Mouse (Mus musculus) MEL (cell line): ENCODE measurements around the gene Galnt6. TPM values are rescaled to one million over a fixed set of nuclear protein-coding genes. Genes with fewer than 3 reads are reported as not detected.

ENCODE experiments used
- DNase-seq: peaks from one replicate; pipeline ENCODE4 v3.0.0; 2011; ENCODE audit warnings: low read depth, low spot score
- H3K27ac ChIP-seq: 2 replicates; pipeline ENCODE4 v1.5.1; 2012; ENCODE audit warnings: low read depth, mild to moderate bottlenecking, control low read depth, low read length, moderate library complexity; ENCODE audit not compliant: control insufficient read depth
- H3K27me3 ChIP-seq, 2 experiments: fragments of 150-350 bp in 1 of 2; sonication (generic) in 1 of 2; 2 replicates each; pipeline ENCODE4 v1.6.1; 2012; ENCODE audit warnings: low read length in 2 of 2, mild to moderate bottlenecking in 2 of 2, improper control_type of control experiment in 1 of 2, moderate library complexity in 1 of 2; ENCODE audit not compliant: insufficient read depth in 2 of 2, control insufficient read depth in 1 of 2
- H3K36me3 ChIP-seq, 2 experiments: 2 replicates each; pipeline ENCODE4 v1.6.1; 2012 to 2014; ENCODE audit warnings: low read length in 2 of 2, improper control_type of control experiment in 1 of 2, inconsistent platforms in 1 of 2, mild to moderate bottlenecking in 1 of 2; ENCODE audit not compliant: insufficient read depth in 2 of 2, control insufficient read depth in 1 of 2
- H3K4me1 ChIP-seq, 2 experiments: fragments of 150-350 bp in 1 of 2; sonication (generic) in 1 of 2; 2 replicates each; pipeline ENCODE4 v1.6.1; 2012; ENCODE audit warnings: low read length in 2 of 2, improper control_type of control experiment in 1 of 2, mild to moderate bottlenecking in 1 of 2; ENCODE audit not compliant: insufficient read depth in 2 of 2, control insufficient read depth in 1 of 2
- H3K4me3 ChIP-seq, 2 experiments: fragments of 150-350 bp in 1 of 2; sonication (generic) in 1 of 2; 2 replicates each; pipeline ENCODE4 v1.5.1; 2012; ENCODE audit warnings: low read depth in 2 of 2, low read length in 2 of 2, mild to moderate bottlenecking in 2 of 2, moderate library complexity in 2 of 2, control low read depth in 1 of 2, improper control_type of control experiment in 1 of 2; ENCODE audit not compliant: control insufficient read depth in 1 of 2, insufficient read depth in 1 of 2
- H3K79me2 ChIP-seq: 2 replicates; pipeline ENCODE4 v1.6.1; 2012; ENCODE audit warnings: mild to moderate bottlenecking, low read length, moderate library complexity; ENCODE audit not compliant: control insufficient read depth, poor library complexity, insufficient read depth
- H3K9ac ChIP-seq: 2 replicates; pipeline ENCODE4 v1.6.1; 2012; ENCODE audit warnings: low read depth, mild to moderate bottlenecking, control low read depth, low read length, moderate library complexity; ENCODE audit not compliant: control insufficient read depth, poor library complexity, severe bottlenecking
- H3K9me3 ChIP-seq: fragments of 150-350 bp; sonication (generic); replicated peaks from 2 replicates; pipeline ENCODE4 v1.6.1; 2012; ENCODE audit warnings: mild to moderate bottlenecking, low read length, improper control_type of control experiment, moderate library complexity; ENCODE audit not compliant: insufficient read depth
- CHD2 ChIP-seq: IDR thresholded peaks from 2 replicates; pipeline ENCODE4 v1.6.1; 2011; ENCODE audit warnings: low read length, improper control_type of control experiment
- CTCF ChIP-seq, 3 experiments: IDR thresholded peaks in 2 of 3; conservative IDR thresholded peaks in 1 of 3; 2 replicates each; pipeline ENCODE4 v1.5.1; 2011 to 2012; ENCODE audit warnings: low read length in 3 of 3, low read depth in 2 of 3, mild to moderate bottlenecking in 2 of 3, improper control_type of control experiment in 1 of 3, inconsistent platforms in 1 of 3, mixed read lengths in 1 of 3, moderate library complexity in 1 of 3; ENCODE audit not compliant: control insufficient read depth in 1 of 3, insufficient read depth in 1 of 3, poor library complexity in 1 of 3, severe bottlenecking in 1 of 3
- ELF1 ChIP-seq: IDR thresholded peaks from 2 replicates; pipeline ENCODE4 v1.6.1; 2014; ENCODE audit warnings: low read depth, mild to moderate bottlenecking, inconsistent platforms, low read length, improper control_type of control experiment, moderate library complexity
- GATA1 ChIP-seq: IDR thresholded peaks from 2 replicates; pipeline ENCODE4 v1.6.1; 2011; ENCODE audit warnings: low read depth, low read length, improper control_type of control experiment
- HCFC1 ChIP-seq: IDR thresholded peaks from 2 replicates; pipeline ENCODE4 v1.6.1; 2012; ENCODE audit warnings: low read depth, mild to moderate bottlenecking, inconsistent platforms, low read length, improper control_type of control experiment, moderate library complexity
- KAT2A ChIP-seq: conservative IDR thresholded peaks from 2 replicates; pipeline ENCODE4 v1.6.1; 2012; ENCODE audit warnings: low read depth, low read length, improper control_type of control experiment, inconsistent platforms
- MAFK ChIP-seq: IDR thresholded peaks from 2 replicates; pipeline ENCODE4 v1.6.1; 2011; ENCODE audit warnings: low read depth, mild to moderate bottlenecking, low read length, improper control_type of control experiment, borderline replicate concordance
- MAZ ChIP-seq: IDR thresholded peaks from 2 replicates; pipeline ENCODE4 v1.6.1; 2012; ENCODE audit warnings: low read depth, mild to moderate bottlenecking, inconsistent platforms, low read length, improper control_type of control experiment
- MYC ChIP-seq: IDR thresholded peaks from 2 replicates; pipeline ENCODE4 v1.6.1; 2011; ENCODE audit warnings: low read depth, mild to moderate bottlenecking, low read length, improper control_type of control experiment, moderate library complexity
- NELFE ChIP-seq: IDR thresholded peaks from 2 replicates; pipeline ENCODE4 v1.6.1; 2011; ENCODE audit warnings: low read depth, low read length, improper control_type of control experiment
- NRF1 ChIP-seq: IDR thresholded peaks from 2 replicates; pipeline ENCODE4 v1.6.1; 2014; ENCODE audit warnings: low read depth, mild to moderate bottlenecking, inconsistent platforms, low read length, improper control_type of control experiment, moderate library complexity; ENCODE audit not compliant: poor library complexity, insufficient read depth, severe bottlenecking
- POLR2AphosphoS2 ChIP-seq: IDR thresholded peaks from 2 replicates; pipeline ENCODE4 v1.6.1; 2011; ENCODE audit warnings: low read length, improper control_type of control experiment
- POLR2AphosphoS5 ChIP-seq: IDR thresholded peaks from 2 replicates; pipeline ENCODE4 v1.6.1; 2012; ENCODE audit warnings: low read depth, borderline replicate concordance, mild to moderate bottlenecking, inconsistent platforms, low read length, moderate library complexity, mixed read lengths
- RAD21 ChIP-seq: IDR thresholded peaks from 2 replicates; pipeline ENCODE4 v1.6.1; 2011; ENCODE audit warnings: mild to moderate bottlenecking, low read depth, low read length, improper control_type of control experiment
- RCOR1 ChIP-seq: IDR thresholded peaks from 2 replicates; pipeline ENCODE4 v1.6.1; 2012; ENCODE audit warnings: low read depth, mild to moderate bottlenecking, inconsistent platforms, low read length, improper control_type of control experiment
- TAL1 ChIP-seq: IDR thresholded peaks from 2 replicates; pipeline ENCODE4 v1.6.1; 2012; ENCODE audit warnings: mild to moderate bottlenecking, inconsistent platforms, low read length, moderate library complexity, mixed read lengths
- UBTF ChIP-seq: IDR thresholded peaks from 2 replicates; pipeline ENCODE4 v1.6.1; 2012; ENCODE audit warnings: low read depth, mild to moderate bottlenecking, inconsistent platforms, low read length, improper control_type of control experiment, moderate library complexity, borderline replicate concordance; ENCODE audit not compliant: insufficient read depth
- USF1 ChIP-seq: IDR thresholded peaks from 2 replicates; pipeline ENCODE4 v1.6.1; 2014; ENCODE audit warnings: low read depth, mild to moderate bottlenecking, inconsistent platforms, low read length, improper control_type of control experiment, moderate library complexity
- ZKSCAN1 ChIP-seq: IDR thresholded peaks from 2 replicates; pipeline ENCODE4 v1.6.1; 2012; ENCODE audit warnings: low read depth, mild to moderate bottlenecking, inconsistent platforms, low read length, improper control_type of control experiment, moderate library complexity
- ZMIZ1 ChIP-seq: IDR thresholded peaks from 2 replicates; pipeline ENCODE4 v1.6.1; 2012; ENCODE audit warnings: low read depth, mild to moderate bottlenecking, inconsistent platforms, low read length, improper control_type of control experiment, moderate library complexity
- polyA plus RNA-seq, 2 experiments: library from polyadenylated mRNA; stranded (reverse) in 1 of 2; unstranded in 1 of 2; fragments of >175 nt in 1 of 2; fragments of >200 nt in 1 of 2; gene quantifications; 2 replicates each; pipeline versions ENCODE4 v1.2.1 to v1.2.4; 2012; ENCODE audit warnings: low replicate concordance in 2 of 2, low read depth in 1 of 2; ENCODE audit not compliant: insufficient read length in 2 of 2, insufficient read depth in 1 of 2, missing spikeins in 1 of 2
- total RNA-seq: library from RNA; depleted of rRNA; stranded (reverse); fragments of 300-350 nt; gene quantifications from 2 replicates; pipeline ENCODE4 v1.2.3, GENCODE M21; 2012

Galnt6 gene
- total and polyA plus RNA-seq, 3 experiments, result 16.1 to 17.0 TPM; not detected in 1

DNA sequence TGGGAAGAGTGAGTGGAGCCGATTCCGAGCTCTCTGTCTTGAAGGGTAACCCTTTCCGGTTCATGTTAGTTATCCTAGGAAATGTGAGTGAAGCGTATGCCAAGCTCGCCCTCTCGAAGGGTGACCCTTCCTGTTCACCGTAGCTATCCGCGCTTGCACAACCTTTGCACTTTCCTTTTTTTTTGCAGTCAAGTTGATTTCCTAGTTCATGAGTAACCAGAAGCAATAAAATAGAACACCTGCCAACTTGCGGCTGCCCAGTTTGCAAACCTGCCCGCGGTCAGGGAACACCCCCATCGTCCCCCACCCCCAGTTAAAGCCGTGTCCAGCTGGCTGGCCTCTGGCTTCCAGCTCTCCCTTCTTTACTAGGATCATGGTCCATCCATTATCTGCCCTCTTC lies 50.2 kb downstream of the Galnt6 start:
- no peaks in the 10 kb centered on the region for H3K79me2 ChIP-seq
- peaks cover 13 to 18% of the 10 kb centered on the region in 2 experiments for H3K4me1 ChIP-seq
- no peaks in the 10 kb centered on the region for H3K9me3 ChIP-seq
- H3K27me3 ChIP-seq, result no peaks in the 10 kb centered on the region
- no peak for DNase-seq
- no peak for TF ChIP-seq KAT2A
- TF ChIP-seq TAL1, result no peak
- no peak for TF ChIP-seq NELFE
- TF ChIP-seq RCOR1, result no peak
- TF ChIP-seq CHD2, result no peak
- H3K36me3 ChIP-seq, result peaks cover 0 to 19% of the 10 kb centered on the region in 2 experiments; a peak in 2 of 4 replicates
- H3K4me3 ChIP-seq, result no peak overlapping the region
- no peak overlapping the region for H3K9ac ChIP-seq
- H3K27ac ChIP-seq, result no peak overlapping the region

DNA sequence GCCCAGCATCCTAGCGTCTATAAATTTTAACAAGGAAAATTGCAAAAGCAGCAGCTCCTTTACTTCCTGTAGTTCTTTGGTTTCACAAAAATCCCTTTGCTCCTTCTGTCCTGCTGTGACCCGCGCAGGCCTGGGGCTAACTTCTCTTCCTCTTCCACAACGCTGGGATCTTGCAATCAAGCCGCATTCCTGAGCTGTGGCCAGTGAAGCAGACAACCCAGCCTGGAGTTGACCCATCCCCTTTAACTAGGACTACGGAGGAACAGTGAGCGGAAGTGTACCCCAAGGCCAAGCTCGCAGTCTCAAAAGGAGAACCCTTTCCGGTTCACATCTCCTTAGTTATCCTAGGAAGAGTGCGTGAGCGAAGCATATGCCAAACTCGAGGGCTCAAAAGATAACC lies 50.6 kb downstream of the Galnt6 start:
- no peaks in the 10 kb centered on the region for H3K27me3 ChIP-seq
- no peak for TF ChIP-seq ELF1
- TF ChIP-seq UBTF, result no peak
- no peak for TF ChIP-seq ZKSCAN1
- TF ChIP-seq NRF1, result no peak
- no peak for TF ChIP-seq MAZ
- no peak for TF ChIP-seq HCFC1
- TF ChIP-seq USF1, result no peak
- no peak for TF ChIP-seq CTCF (IDR thresholded peaks at IDR 0.05 in 2 of 3, conservative IDR thresholded peaks at IDR 0.05 in 1 of 3; ENCODE audit: control insufficient read depth in 1 of 3, insufficient read depth in 1 of 3, low read depth in 2 of 3, low read length in 3 of 3, poor library complexity in 1 of 3, severe bottlenecking in 1 of 3)
- no peak for TF ChIP-seq MAFK
- TF ChIP-seq POLR2AphosphoS2, result no peak
- TF ChIP-seq MYC, result no peak
- TF ChIP-seq ZMIZ1, result no peak
- no peak for TF ChIP-seq RAD21
- no peak for TF ChIP-seq NELFE
- TF ChIP-seq POLR2AphosphoS5, result no peak
- TF ChIP-seq TAL1, result no peak
- TF ChIP-seq CHD2, result no peak
- TF ChIP-seq GATA1, result no peak
- H3K27ac ChIP-seq, result no peak overlapping the region
- H3K36me3 ChIP-seq, result peaks cover 0 to 18% of the 10 kb centered on the region in 2 experiments; a peak in 2 of 4 replicates
- no peak overlapping the region for H3K4me3 ChIP-seq
- H3K9ac ChIP-seq, result no peak overlapping the region
- no peaks in the 10 kb centered on the region for H3K79me2 ChIP-seq
- no peaks in the 10 kb centered on the region for H3K9me3 ChIP-seq
- peaks cover 11 to 17% of the 10 kb centered on the region in 2 experiments for H3K4me1 ChIP-seq
- no peak for DNase-seq
